Mouse (Mus musculus) intestine, postnatal 0 days (tissue): ENCODE results near the gene Gfap. TPM values are rescaled to one million over a fixed set of nuclear protein-coding genes. Genes with fewer than 3 reads are reported as not detected.

ENCODE experiments used
- ATAC-seq: fragments of 200-750 bp; cut with Nextera tagmentation; 2 replicates; pipeline ENCODE4 v1.8.0; 2017; ENCODE audit warnings: mild to moderate bottlenecking, moderate TSS enrichment, moderate library complexity
- H3K27ac ChIP-seq: fragments of 300-500 bp; sonication (generic); 2 replicates; pipeline ENCODE4 v1.5.1; 2014; ENCODE audit warnings: mild to moderate bottlenecking, low read depth, low read length, moderate library complexity
- H3K27me3 ChIP-seq: fragments of 300-500 bp; sonication (generic); replicated peaks from 2 replicates; pipeline ENCODE4 v1.6.1; 2014; ENCODE audit warnings: low read length, mixed read lengths; ENCODE audit not compliant: control insufficient read depth, insufficient read depth
- H3K36me3 ChIP-seq: fragments of 300-500 bp; sonication (generic); 2 replicates; pipeline ENCODE4 v1.6.1; 2014; ENCODE audit warnings: mild to moderate bottlenecking, moderate library complexity; ENCODE audit not compliant: control insufficient read depth, insufficient read depth
- H3K4me1 ChIP-seq: fragments of 300-500 bp; sonication (generic); replicated peaks from 2 replicates; pipeline ENCODE4 v1.6.1; 2014; ENCODE audit warnings: antibody characterized with exemption, low read length, mixed read lengths; ENCODE audit not compliant: control insufficient read depth, insufficient read depth
- H3K4me2 ChIP-seq: fragments of 300-500 bp; sonication (generic); replicated peaks from 2 replicates; pipeline ENCODE4 v1.6.1; 2014; ENCODE audit warnings: low read depth, mild to moderate bottlenecking, moderate library complexity
- H3K4me3 ChIP-seq: fragments of 300-500 bp; sonication (generic); 2 replicates; pipeline ENCODE4 v1.5.1; 2014; ENCODE audit warnings: low read depth, low read length
- H3K9ac ChIP-seq: fragments of 300-500 bp; sonication (generic); 2 replicates; pipeline ENCODE4 v1.6.1; 2014; ENCODE audit warnings: mild to moderate bottlenecking, low read depth, low read length
- H3K9me3 ChIP-seq: fragments of 300-500 bp; sonication (generic); 2 replicates; pipeline ENCODE4 v1.6.1; 2016; ENCODE audit warnings: mixed run types; ENCODE audit not compliant: control insufficient read depth
- CTCF ChIP-seq: sonication (generic); IDR thresholded peaks from 2 replicates; pipeline ENCODE4 v1.5.1; 2016; ENCODE audit warnings: low read depth, mild to moderate bottlenecking, control low read depth, antibody characterized with exemption, moderate library complexity
- WGBS: fragments of 180-500 bp; shearing (Covaris S2); extraction: QIAGEN DNeasy Blood & Tissue Kit; methylation state at CpG from one replicate; pipeline ENCODE4 v1.1.7; 2014; 5-methylcytosine and 5-hydroxymethylcytosine counted together
- polyA plus RNA-seq: library from polyadenylated mRNA; unstranded; fragments of >200 nt; fragmentation: Nextera tagmentation; extraction: Ambion mirVana; gene quantifications from 2 replicates; pipeline ENCODE4 v1.2.1, GENCODE M21; 2015

Gfap gene
- polyA plus RNA-seq, 1 experiment from 2014 or later = 0.17 TPM

DNA sequence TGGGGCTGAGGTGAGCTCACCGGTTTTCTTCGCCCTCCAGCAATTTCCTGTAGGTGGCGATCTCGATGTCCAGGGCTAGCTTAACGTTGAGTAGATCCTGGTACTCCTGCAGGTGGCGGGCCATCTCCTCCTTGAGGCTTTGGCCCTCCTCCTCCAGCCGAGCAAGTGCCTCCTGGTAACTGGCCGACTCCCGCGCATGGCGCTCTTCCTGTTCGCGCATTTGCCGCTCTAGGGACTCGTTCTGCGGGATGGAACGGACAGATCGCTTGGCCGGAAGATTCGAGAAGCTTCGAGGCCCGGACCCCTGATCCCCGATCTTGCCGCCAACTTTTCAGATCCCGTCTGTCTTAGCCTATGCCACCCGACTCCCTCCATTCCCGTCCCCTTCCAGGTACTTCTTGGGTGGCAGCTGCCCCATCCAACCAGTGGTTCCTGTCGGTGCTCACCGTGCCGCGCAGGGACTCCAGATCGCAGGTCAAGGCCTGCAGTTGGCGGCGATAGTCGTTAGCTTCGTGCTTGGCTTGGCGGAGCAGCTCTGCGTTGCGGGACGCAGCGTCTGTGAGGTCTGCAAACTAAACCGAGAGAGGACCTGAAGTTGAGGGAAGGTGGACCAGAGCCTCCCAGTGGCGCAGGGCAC lies 7.6 kb downstream of the Gfap start:
- Histone ChIP-seq H3K4me1 (peaks cover 4% of the 10 kb centered on the region; the same call in 1 of the 2 replicates), H3K27ac (no peak overlapping the region), H3K9ac (peak overlapping the region; percentile 34), H3K4me2 (peak overlapping the region; percentile 85), H3K9me3 (no peaks in the 10 kb centered on the region), H3K27me3 (peaks cover 12% of the 10 kb centered on the region), H3K36me3 (no peaks in the 10 kb centered on the region), H3K4me3 (peak overlapping the region; percentile 48)
- WGBS = 3% methylated on average over 43 of the region's 43 CpGs
- TF ChIP-seq CTCF = peak; percentile 96
- ATAC-seq = peak; percentile 90

DNA sequence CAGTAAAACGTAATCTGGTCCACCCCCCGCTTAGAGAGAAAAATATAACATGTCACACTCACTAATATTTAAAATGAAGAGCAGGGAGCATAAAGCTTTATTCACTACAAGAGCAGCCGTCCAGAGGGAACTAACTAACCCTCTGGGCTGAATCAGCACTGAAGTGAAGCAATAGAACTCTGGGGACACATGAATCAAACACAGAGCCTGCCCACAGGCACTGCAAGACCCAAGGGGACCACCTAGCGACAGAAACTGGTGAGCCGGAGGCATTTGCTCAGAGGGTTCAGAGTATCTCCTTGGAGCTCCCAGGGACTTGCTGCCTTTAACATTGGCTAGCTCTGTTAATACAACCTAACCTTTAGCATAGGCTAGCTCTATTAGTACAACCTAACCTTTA lies 10.6 kb downstream of the Gfap start:
- Histone ChIP-seq H3K9ac (no peak overlapping the region), H3K36me3 (no peaks in the 10 kb centered on the region), H3K27me3 (peaks cover 12% of the 10 kb centered on the region), H3K4me3 (no peak overlapping the region), H3K9me3 (no peaks in the 10 kb centered on the region), H3K4me2 (no peak overlapping the region), H3K27ac (no peak overlapping the region), H3K4me1 (peaks cover 4% of the 10 kb centered on the region; the same call in 1 of the 2 replicates)
- WGBS = 65% methylated on average over 5 of the region's 5 CpGs
- no peak for TF ChIP-seq CTCF
- no peak for ATAC-seq

DNA sequence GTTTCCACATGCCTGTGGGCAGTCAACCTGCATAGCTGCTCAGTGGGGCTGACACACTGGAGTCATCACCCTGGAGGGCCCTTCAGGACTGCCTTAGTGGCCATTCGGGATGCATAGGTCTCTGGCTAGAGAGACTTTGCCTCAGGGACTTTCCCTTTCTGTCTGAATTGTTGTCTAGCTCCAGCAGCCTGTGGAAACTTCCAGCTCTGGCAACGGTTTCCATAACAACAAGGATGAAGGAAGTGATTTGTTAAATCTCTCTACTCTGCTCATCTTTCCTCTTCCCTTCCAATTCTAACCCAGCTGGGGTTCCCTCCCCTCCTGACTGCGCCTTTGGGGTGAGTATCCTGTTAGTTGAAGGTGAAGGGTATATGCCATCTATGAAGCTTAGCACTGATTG lies 12.6 kb downstream of the Gfap start:
- Histone ChIP-seq H3K36me3 (no peaks in the 10 kb centered on the region), H3K4me2 (no peak overlapping the region), H3K4me1 (peaks cover 2% of the 10 kb centered on the region; the same call in 1 of the 2 replicates), H3K27ac (no peak overlapping the region), H3K9ac (no peak overlapping the region), H3K4me3 (no peak overlapping the region), H3K9me3 (no peaks in the 10 kb centered on the region), H3K27me3 (no peaks in the 10 kb centered on the region)
- WGBS = 52% methylated on average over 3 of the region's 3 CpGs
- no peak for TF ChIP-seq CTCF
- ATAC-seq = no peak

DNA sequence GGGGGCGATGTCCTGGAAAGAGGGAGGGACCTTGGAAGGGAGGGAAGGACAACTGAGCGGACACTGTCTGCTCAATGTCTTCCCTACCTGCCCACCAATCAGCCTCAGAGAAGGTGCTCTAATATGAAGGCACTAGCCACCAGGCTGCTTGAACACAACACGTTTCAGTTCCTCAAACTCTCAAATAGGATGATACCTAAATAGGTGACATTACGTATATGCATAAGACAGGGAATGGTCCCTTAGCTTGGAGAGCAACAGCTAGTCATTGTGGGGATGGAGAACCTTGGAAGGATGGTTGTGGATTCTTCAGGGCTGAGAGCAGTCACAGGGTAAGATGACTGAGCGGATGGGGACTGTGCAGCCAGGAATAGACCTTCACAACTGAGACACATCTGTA lies 13.3 kb downstream of the Gfap start:
- WGBS = 86% methylated on average over 5 of the region's 5 CpGs
- no peaks in the 10 kb centered on the region for H3K36me3 ChIP-seq
- TF ChIP-seq CTCF = no peak
- no peak overlapping the region for H3K9ac ChIP-seq
- ATAC-seq = no peak
- no peak overlapping the region for H3K4me3 ChIP-seq
- no peaks in the 10 kb centered on the region for H3K27me3 ChIP-seq
- H3K4me2 ChIP-seq = no peak overlapping the region
- H3K27ac ChIP-seq = no peak overlapping the region
- H3K4me1 ChIP-seq = no peaks in the 10 kb centered on the region
- H3K9me3 ChIP-seq = no peaks in the 10 kb centered on the region

DNA sequence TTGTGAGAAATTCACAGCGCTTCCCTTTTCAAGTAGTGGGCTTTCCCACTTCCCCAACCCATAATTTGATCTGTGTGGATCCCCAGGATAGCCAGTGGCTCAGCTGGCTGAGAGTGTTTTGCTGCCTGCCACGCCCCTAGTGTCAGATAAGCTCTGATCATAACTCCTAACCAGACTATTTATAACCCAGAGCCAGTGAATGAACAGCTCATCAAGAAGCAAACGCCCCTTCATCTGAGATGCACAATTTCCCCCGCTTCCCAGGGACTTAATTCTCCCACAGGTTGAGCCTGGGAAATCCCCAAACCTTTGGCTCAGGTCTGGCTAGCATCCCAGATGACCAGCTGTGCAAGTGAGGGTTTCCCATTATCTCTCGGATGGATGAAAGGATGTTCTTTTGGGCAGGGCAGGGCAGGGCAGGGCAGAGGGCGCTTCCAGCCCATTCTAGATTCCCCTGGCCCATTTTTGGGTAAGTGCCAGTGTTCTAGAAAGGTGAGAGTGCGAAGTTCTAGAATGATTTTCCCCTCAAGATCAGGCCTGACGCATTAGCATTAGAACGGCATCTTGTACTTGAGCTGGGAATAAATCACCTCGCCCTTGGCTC lies 16.0 kb downstream of the Gfap start, which contains the start of gene Fam187a:
Gene Fam187a (plus strand): TSS at position 554 of the 604 bp plus-strand sequence.
- Histone ChIP-seq H3K27ac (no peak within 1 kb of the TSS), H3K27me3 (no peaks in the 10 kb centered on the region), H3K9me3 (no peaks in the 10 kb centered on the region), H3K36me3 (no peaks in the 10 kb centered on the region), H3K4me1 (no peaks in the 10 kb centered on the region), H3K4me2 (no peak within 1 kb of the TSS), H3K4me3 (no peak within 1 kb of the TSS), H3K9ac (no peak within 1 kb of the TSS)
- ATAC-seq = no peak
- TF ChIP-seq CTCF = no peak
- WGBS = 42% methylated on average over 10 of the region's 10 CpGs

DNA sequence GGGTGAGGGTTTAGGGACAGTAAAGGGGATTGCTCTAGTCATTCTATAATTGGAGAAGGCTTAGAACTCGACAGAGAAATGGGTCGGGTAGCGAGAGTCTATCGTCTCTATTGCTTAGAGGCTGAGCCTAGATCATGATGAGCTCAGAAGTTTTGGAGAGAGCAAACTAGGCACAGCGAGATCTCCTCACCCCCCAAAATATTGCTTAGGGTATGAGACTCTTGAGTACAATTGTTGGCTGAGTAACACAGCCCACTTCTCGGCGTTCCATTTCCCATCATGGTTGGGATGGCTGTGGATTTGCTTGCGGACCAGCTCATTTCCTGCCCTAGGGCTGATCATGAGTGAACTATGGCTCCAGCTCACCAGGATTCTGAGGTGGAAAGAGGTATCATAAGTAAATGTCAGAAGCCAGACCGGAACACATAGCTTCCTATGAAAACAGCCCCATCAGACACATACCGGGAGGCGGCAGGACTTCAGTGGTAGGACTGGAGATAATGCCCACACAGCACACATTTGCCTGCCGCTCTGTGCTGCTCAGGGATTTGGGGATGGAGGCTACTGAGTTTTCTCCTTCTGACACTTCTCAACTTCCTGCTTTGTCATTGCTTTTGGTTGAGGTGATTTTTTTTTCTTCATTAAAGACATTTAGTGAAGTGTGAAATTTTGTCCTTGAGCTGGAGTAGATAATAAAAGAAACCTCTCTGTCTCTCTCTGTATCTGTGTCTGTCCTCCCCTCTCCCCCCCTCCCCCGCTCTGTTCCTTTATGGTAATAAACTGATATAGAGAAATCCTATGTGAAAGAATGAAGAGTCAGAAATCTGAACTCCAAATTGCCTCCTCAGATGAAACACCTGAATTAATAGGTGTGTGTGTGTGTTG lies 19.2 kb downstream of the Gfap start:
- Histone ChIP-seq H3K9ac (peak overlapping the region; percentile 70), H3K4me1 (no peaks in the 10 kb centered on the region), H3K27me3 (no peaks in the 10 kb centered on the region), H3K36me3 (peaks cover 12% of the 10 kb centered on the region), H3K27ac (no peak overlapping the region), H3K9me3 (no peaks in the 10 kb centered on the region), H3K4me3 (peak overlapping the region; percentile 70), H3K4me2 (peak overlapping the region; percentile 86)
- TF ChIP-seq CTCF = no peak
- ATAC-seq = peak; percentile 13; the same call in 1 of the 2 replicates
- WGBS = 14% methylated on average over 13 of the region's 13 CpGs
